Mouse (Mus musculus): ENCODE data around the gene Fam241b. TPM values are rescaled to one million over a fixed set of nuclear protein-coding genes. Genes with fewer than 3 reads are reported as not detected.

Gene Fam241b
- total RNA-seq, 2 experiments from 2014 or later: not detected

GRCm38 (mm10) chr10:62132691-62133281 lies 10.9 kb downstream of the Fam241b start, which contains the start of gene Neurog3:
Gene Neurog3, plus strand, starts transcription at chr10:62133090.
- peak; percentile 90 for ATAC-seq (replicated peaks; ENCODE audit: poor library complexity, severe bottlenecking)

DNA sequence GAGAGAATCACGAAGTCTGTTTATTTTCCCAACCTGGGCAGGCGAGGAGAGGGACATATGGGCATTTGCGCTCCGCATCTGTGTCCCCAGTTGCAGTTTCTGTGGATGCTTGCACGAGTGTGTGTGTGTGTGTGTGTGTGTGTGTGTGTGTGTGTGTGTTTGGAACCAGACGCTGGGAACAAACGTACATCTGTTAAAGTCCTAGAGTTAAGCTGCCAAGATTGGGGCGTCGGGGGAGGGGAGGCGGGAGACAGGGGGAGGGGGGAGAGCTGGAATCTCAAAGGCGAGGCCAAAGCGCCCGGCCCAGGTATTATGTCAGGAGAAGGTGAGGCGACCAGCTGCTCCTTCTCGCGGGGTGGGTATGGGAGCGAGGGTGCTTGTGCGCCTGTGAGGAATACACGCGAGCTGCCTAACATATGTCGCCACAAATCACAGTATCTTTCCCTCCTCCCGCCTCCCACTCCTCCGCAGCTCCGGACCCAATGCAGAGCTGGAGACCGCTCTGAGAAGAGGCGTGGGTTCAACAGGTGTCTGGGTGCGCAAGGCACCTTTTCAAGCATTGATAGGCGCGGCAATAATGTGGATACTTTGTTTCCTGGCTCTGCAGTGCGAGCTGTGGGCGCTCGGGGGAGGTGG lies 15.3 kb downstream of the Fam241b start:
- ATAC-seq (replicated peaks; ENCODE audit: poor library complexity, severe bottlenecking): no peak

DNA sequence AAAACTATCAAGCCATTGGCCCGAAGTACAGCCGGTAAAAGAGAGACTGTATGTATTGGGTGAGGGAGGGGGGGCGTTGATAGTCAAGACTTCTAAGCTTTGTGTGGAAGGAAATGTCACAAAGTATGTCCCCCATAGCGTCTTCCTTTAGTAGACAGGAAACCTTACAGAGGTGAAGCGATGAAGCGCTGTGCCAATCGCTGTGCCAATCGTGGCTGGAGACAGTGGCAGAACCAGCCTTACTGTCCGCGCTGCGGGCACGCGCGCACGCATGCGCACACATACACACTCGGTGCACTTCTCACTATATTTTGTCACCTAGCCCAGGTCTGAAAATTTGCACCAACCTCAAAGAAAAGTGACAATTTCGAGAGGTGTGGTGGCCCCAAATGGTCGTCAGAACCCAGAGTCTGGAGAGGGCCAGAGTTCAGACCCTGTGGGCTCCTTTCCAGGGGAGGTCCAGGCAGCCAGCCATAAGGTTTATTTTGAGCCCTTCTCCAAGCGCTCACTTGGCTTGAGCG lies 15.9 kb downstream of the Fam241b start:
- no peak for ATAC-seq (replicated peaks; ENCODE audit: poor library complexity, severe bottlenecking)

GRCm38 (mm10) chr10:62127137-62127536 lies 16.6 kb downstream of the Fam241b start:
- ATAC-seq (replicated peaks; ENCODE audit: poor library complexity, severe bottlenecking): no peak

DNA sequence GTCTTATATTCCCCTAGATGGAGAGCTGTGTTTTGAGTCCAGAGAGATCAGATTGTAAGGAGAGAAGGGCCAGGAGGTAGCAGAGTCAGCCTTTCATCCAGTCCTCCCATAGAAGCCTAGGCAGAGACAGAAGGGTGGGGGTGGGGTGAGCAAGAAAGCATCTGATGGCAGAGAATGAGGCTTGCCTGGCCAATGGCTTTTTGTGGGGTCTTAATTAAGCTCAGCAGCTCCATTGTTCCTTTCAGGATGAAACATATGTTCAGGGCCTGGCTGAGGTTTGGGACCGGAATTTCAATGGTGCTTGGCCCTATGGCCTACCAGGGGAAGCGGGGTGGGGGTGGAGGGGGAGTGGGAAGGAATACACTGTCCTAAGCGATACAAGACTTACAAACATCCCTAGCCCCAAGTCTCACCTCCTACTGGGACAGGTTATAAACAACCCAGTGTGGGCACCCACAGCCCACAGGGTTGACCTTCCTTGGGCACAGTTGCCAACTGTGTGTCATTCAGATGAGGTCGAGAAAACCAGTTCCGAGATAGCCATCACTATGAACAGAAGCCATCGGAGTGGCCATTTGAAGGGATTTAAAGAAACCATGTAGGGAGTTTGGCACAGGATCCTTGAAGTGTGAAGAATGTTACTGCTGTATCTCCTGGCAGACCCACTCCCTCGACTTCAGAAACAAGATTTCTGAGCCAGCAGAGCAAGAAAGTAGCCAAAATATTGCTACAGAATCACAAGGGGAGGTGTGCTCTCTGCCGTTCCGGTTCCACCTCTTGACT lies 29.7 kb downstream of the Fam241b start:
- ATAC-seq (replicated peaks; ENCODE audit: poor library complexity, severe bottlenecking): no peak

- no peak for ATAC-seq (replicated peaks; ENCODE audit: poor library complexity, severe bottlenecking)
These were observed 32.5 kb downstream of the Fam241b start for GRCm38 (mm10) chr10:62111207-62111576.

- ATAC-seq (replicated peaks; ENCODE audit: poor library complexity, severe bottlenecking): peak; percentile 89
These were observed 33.1 kb downstream of the Fam241b start for GRCm38 (mm10) chr10:62110504-62111206.

DNA sequence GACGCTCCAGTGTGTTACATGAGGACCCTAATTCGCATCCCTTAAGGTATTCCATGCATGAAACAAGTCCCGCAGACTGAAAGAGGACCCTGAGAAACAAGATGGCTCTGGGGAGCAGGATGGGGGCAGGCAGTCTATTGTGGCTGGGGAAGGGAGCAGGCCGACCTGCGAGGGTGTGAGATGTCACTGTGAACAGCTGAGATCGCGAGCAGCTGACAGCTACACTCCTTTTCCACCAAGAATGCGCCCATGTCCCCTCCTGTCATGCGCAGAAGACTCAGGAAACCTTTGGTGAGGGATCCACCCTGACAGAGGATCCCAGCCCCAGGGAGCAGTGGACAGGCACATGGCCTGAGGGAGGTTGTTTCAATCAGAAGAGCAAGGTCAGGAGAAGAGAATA lies 36.7 kb downstream of the Fam241b start:
- no peak for ATAC-seq (replicated peaks; ENCODE audit: poor library complexity, severe bottlenecking)

GRCm38 (mm10) chr10:62104835-62105576 lies 38.7 kb downstream of the Fam241b start:
- ATAC-seq (replicated peaks; ENCODE audit: poor library complexity, severe bottlenecking): no peak

- peak; percentile 74 for ATAC-seq (replicated peaks; ENCODE audit: poor library complexity, severe bottlenecking)
These were observed 41.9 kb downstream of the Fam241b start for GRCm38 (mm10) chr10:62101504-62102439.

DNA sequence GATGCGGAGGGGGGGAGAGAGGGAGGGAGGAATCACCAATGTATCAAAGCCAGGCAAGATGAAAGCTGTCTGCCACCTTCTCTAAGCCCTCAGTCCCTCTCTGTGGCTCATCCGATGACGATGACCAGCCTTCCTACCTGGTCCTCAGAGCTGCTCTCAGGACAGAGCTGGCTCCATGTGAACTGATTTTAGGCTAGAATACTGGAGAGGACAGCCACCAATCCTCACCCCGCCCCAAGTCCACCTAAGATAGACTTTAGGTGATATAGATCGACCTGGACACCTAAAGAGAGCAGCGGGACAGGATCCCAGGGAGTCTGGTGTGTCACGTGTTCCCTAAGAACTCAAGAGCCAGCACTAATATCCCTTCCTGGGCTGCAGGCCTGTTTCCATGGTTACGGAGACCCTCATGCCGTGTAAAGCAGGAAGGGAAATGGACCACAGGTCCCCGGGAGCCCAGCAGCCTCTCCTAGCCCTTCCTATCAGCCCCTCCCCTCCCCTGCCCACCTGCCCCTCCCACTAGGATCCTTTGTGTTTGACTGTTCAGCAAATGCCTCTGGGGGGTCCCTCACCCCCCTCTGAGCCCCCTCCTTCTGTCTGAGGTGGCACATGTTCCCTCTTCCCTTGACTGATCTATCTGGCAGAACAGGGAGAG lies 43.8 kb downstream of the Fam241b start:
- ATAC-seq (replicated peaks; ENCODE audit: poor library complexity, severe bottlenecking): no peak

DNA sequence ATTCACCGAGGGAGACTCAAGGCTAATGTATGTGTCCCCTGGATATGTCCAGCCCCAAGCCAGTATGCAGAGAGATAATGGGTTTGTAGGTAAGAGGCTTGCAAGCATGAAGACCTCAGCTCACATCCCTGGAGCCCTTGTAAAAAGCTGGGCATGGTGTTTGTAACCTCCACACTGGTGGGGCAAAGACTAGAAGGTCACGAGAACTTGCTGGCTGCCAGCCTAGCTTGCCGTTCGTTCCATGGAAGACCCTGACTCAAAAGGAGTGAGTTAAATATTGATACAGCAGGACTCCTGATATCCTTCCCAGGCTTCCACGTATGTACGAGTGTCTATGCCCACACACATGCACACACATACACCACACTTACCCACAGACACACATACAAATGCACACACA lies 49.3 kb downstream of the Fam241b start:
- no peak for ATAC-seq (replicated peaks; ENCODE audit: poor library complexity, severe bottlenecking)

DNA sequence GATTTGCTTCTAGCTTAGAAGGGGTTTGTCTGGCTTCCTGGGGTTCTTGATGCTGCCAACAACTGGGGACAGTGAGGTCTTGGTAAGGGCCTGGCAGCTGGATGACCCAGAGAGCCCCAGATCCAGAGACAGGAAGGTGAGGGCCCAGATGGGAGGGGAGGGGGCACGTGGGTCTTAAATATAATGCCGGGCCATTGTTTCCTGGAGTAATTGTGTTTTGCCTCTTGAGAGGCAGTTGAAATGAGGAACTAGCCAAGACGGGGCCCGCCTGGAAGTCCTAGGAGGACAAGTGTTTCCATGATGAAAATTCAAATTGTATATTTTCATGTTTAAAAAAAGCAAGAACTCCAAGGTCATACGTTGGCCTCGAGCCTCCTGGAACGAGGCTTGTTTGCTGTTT lies 49.8 kb downstream of the Fam241b start:
- no peak for ATAC-seq (replicated peaks; ENCODE audit: poor library complexity, severe bottlenecking)

DNA sequence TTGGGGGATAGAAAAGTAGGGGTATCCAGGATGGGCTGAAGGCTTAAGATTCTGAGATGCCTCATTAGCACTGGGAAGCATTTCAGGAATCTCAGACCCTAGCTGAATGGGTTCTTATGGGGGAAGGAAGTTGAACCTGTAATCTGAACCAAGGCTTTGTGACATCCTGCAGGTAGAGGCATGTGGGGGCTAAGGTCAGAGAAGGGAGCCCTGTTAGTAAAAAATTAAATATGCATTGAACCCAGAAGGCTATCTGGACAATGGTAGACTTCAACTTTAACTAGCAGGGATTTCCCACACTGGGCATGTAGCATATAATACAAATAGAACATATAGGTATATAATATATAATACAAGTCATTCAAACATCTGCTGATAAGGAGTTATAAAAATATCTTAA lies 54.2 kb downstream of the Fam241b start:
- no peak for ATAC-seq (replicated peaks; ENCODE audit: poor library complexity, severe bottlenecking)

- no peak for ATAC-seq (replicated peaks; ENCODE audit: poor library complexity, severe bottlenecking)
These were observed 54.6 kb downstream of the Fam241b start for GRCm38 (mm10) chr10:62089071-62089470.

DNA sequence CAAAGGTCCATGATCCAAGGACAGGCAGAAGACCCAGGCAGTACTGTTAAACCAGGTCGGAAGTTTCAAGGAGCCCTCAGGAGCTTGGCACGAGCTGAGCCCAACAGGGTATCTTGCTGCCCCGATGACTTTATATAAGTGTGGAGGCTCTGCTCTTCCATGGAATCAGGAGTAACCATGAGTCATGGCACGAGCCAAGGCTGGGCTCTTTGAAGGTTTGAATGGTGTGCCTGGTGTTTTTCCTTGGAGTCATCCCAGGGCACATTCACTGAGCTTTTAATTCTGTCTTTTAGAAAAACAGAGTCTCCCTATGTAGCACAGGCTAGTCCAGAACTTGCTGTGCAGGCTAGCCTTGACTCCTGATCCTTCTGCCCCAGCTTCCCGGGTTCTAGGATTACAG lies 55.3 kb downstream of the Fam241b start:
- no peak for ATAC-seq (replicated peaks; ENCODE audit: poor library complexity, severe bottlenecking)

GRCm38 (mm10) chr10:62086826-62087225 lies 56.9 kb downstream of the Fam241b start:
- no peak for ATAC-seq (replicated peaks; ENCODE audit: poor library complexity, severe bottlenecking)

DNA sequence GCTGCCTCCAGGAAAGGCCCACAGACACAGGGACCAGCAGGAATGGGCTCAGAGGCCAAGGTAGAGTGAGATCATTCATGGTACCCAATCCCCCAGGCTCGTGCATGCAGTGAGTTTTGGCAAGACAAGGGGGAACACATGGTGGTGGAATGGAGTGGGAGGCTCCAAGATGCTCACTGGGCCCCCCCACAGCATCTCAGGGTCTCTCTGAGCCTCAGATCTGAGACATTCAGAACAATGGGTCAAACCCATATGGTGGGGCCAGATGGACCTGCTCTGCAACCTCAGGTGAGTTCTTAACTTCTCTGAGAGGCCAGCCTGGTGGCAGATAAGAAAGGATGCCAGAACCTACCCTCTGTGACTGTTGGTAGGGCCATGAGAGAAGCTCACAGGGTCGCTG lies 57.7 kb downstream of the Fam241b start:
- no peak for ATAC-seq (replicated peaks; ENCODE audit: poor library complexity, severe bottlenecking)
